Mouse (Mus musculus): ENCODE measurements around the gene Mcm3ap. TPM values are rescaled to one million over a fixed set of nuclear protein-coding genes. Genes with fewer than 3 reads are reported as not detected.

Mcm3ap gene
- 54.8 and 61.9 TPM in 2 replicates for polyA plus RNA-seq (2015; fragmentation: Nextera tagmentation; extraction: Ambion mirVana)

DNA sequence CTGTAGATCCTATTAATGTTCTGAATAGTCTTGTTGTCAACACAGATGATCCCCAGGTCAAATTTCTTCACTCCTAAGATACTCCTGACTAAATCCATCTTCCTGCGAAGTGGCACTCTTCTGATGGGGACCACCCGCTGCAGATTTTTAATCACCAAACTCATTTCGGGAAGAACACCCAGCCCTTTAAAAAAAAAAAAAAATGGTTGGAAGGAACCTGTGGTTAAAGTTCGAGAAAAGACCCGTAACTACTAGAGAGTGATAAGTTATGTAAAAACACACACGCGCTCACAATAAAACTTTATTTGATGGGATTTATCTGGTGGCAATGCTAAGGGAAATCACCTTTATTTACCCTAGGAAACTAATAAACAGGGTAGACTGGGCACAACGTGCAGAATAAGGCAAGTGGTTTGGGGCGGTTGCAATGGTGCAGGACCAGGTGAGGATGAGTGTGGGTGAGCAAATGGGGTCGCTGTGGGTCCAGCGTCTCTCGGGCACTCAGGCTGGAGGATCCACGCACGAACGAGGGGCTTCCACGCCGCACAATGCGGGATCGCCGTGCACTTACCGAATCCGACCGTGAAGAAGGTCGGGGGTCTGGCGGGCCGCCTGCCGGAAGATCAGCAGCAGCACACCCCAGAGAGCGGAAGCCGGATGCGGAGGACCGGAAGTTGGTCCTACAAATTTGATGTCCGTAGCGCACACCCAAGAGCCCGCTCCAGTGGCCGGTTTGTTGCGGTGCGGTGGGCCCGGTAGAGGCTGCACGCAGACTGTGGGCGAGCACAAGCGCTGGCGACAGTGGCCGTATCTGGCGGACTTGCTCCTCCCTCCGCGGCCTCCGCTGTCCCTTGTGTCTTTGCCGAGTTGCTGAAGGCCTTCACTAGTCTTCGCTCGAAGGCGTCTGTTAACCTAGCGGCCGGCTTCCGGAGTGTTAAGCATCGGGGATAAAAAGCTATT, at the start of gene Mcm3ap, which contains the start of gene Ybey:
TSS of gene Mcm3ap (plus strand) at position 725 of the 960 bp plus-strand sequence.
TSS of gene Ybey (minus strand) at position 912 of the 960 bp plus-strand sequence.
- peak within 1 kb of the TSS; percentile 87 for H3K27ac ChIP-seq (replicated peaks)
- H3K36me3 ChIP-seq = peaks cover 30% of the 10 kb centered on the region
- H3K4me3 ChIP-seq = peak within 1 kb of the TSS; percentile 85
- WGBS = 2% methylated on average over 55 of the region's 55 CpGs
- peaks cover 28% of the 10 kb centered on the region for H3K4me1 ChIP-seq (replicated peaks)
- no peaks in the 10 kb centered on the region for H3K9me3 ChIP-seq
- ATAC-seq (ENCODE audit: low FRiP score, low read depth) = peak; percentile 98
- peak within 1 kb of the TSS; percentile 86 for H3K9ac ChIP-seq
- peak within 1 kb of the TSS; percentile 63 for H3K4me2 ChIP-seq
- H3K27me3 ChIP-seq = no peaks in the 10 kb centered on the region

- Histone ChIP-seq H3K27ac (replicated peaks) (no peak overlapping the region), H3K9me3 (no peaks in the 10 kb centered on the region), H3K27me3 (no peaks in the 10 kb centered on the region), H3K36me3 (peaks cover 71% of the 10 kb centered on the region), H3K4me3 (no peak overlapping the region), H3K4me1 (replicated peaks) (no peaks in the 10 kb centered on the region), H3K9ac (no peak overlapping the region), H3K4me2 (no peak overlapping the region)
- 93% methylated on average over 7 of the region's 7 CpGs for WGBS
- ATAC-seq (ENCODE audit: low FRiP score, low read depth) = no peak
Observed at GRCm38 (mm10) chr10:76425674-76426073, 43.1 kb upstream of the Mcm3ap start.

GRCm38 (mm10) chr10:76433925-76434324, 34.8 kb upstream of the Mcm3ap start:
- no peak overlapping the region for H3K9ac ChIP-seq
- no peak overlapping the region for H3K4me2 ChIP-seq
- WGBS = 94% methylated on average over 11 of the region's 11 CpGs
- H3K4me3 ChIP-seq = no peak overlapping the region
- H3K36me3 ChIP-seq = peaks cover 80% of the 10 kb centered on the region
- H3K9me3 ChIP-seq = no peaks in the 10 kb centered on the region
- H3K27me3 ChIP-seq = no peaks in the 10 kb centered on the region
- H3K4me1 ChIP-seq (replicated peaks) = no peaks in the 10 kb centered on the region
- no peak overlapping the region for H3K27ac ChIP-seq (replicated peaks)
- no peak for ATAC-seq (ENCODE audit: low FRiP score, low read depth)

DNA sequence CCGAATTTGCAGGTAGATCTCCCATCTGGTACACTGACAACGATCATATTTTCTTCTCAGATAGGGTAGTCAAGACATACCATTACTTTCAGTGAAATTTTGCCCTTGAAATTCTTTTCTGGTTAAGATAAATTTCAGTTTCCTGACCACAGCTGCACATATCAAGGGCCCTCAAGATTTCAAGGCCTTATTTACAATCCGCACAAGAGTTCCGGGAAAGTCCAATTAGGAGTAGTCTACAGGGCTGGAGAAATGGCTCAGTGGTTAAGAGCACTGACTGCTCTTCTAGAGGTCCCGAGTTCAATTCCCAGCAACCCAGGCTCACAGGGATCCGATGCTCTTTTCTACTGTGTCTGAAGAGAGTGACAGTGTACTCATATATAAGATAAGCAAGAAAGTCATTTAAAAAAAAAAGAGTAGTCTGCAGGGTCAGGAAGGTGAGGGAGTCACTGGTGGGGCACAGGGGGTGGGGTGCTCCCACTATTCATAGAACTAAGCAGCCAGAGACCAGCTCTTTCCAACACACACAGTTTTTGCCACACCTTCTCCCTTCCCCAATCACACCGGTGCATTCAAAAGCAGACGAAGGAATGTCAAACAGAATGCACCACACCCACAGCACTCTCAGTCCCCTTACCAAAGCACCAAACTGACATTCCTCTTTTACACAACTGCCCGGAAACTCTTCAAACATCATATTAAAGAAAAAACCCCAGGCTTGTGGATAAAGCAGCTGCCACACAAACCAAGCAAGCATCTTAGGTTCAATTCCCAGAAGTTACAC, 29.4 kb upstream of the Mcm3ap start:
- no peak overlapping the region for H3K27ac ChIP-seq (replicated peaks)
- H3K9ac ChIP-seq = no peak overlapping the region
- H3K36me3 ChIP-seq = peaks cover 43% of the 10 kb centered on the region
- 93% methylated on average over 9 of the region's 9 CpGs for WGBS
- H3K4me3 ChIP-seq = no peak overlapping the region
- H3K4me2 ChIP-seq = no peak overlapping the region
- no peaks in the 10 kb centered on the region for H3K27me3 ChIP-seq
- no peaks in the 10 kb centered on the region for H3K9me3 ChIP-seq
- ATAC-seq (ENCODE audit: low FRiP score, low read depth) = no peak
- peaks cover 18% of the 10 kb centered on the region for H3K4me1 ChIP-seq (replicated peaks)

DNA sequence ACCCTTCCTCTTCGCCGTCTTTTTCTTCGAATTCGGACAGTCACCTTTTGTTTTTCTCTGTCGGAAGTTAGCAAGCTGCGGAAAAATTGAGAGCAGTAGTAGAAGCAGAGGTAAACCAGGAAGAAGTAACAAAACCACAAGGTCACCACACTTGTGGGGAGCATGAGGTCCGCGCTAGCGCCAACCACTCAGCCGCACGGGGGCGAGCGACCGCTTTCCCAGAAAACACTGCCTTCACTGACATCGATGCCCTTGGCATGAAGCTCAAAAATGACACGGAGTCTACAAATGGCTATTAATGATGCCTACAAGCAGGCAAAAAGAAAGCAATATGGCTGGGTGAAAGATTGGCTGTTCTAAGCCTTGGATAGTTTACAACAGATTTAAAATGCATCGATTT, 28.4 kb upstream of the Mcm3ap start, which contains the start of gene AC141477.1:
TSS of gene AC141477.1 (minus strand) at position 164 of the 400 bp plus-strand sequence.
- 94% methylated on average over 17 of the region's 17 CpGs for WGBS
- Histone ChIP-seq H3K27ac (replicated peaks) (no peak within 1 kb of the TSS), H3K4me1 (replicated peaks) (peaks cover 18% of the 10 kb centered on the region), H3K36me3 (peaks cover 34% of the 10 kb centered on the region), H3K9ac (no peak within 1 kb of the TSS), H3K4me2 (peak within 1 kb of the TSS; percentile 85; the same call in 1 of the 2 replicates), H3K4me3 (no peak within 1 kb of the TSS; the same call in 1 of the 2 replicates), H3K27me3 (no peaks in the 10 kb centered on the region), H3K9me3 (no peaks in the 10 kb centered on the region)
- ATAC-seq (ENCODE audit: low FRiP score, low read depth) = no peak

DNA sequence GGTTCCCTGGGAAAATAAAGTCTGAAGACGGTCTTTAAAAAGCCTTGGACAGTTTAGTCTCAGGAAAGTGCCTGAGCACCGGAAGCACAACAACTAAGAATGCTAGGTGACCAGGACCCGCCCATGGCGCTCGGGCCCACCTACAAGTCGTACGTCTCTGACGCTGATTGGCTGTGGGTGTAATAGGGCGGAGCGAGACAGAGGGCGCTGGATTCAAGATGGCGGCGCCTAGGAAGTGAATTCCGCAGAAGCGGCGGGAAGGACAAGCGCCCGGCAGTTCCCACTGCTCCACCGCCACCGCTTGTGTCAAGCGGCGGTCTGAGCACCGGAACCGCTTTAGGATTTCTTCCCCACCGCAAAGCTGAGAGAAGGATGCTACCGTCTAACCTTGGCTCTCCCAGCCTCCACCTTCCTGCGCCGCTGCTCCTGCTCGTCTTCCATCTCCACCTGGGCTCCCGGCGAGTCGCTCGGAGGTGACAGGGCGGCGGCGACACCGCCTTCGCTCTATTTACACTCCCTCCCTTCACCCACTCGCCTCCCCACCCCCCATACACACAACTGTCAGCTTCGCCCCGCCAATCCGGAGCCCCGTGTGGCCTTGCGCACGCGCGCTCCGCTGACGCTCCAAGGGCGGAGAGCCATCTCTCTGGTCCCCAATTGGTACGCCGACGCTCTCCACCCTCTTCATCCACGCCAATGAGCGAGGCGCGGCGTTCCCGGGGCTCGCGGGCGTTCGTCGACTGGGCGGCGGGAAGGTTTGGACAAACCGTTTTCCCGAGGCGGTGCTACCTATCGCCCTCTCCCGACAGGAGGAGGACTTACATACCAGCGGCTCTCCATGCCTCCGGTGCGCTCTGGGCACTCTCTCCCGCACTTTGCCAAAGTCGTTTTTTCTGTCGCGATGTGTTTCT, 26.3 kb upstream of the Mcm3ap start, which contains the start of gene Pcnt:
TSS of gene Pcnt (minus strand) at position 609 of the 911 bp plus-strand sequence.
- Histone ChIP-seq H3K27ac (replicated peaks) (peak within 1 kb of the TSS; percentile 89), H3K36me3 (peaks cover 15% of the 10 kb centered on the region; the same call in 1 of the 2 replicates), H3K4me2 (peak within 1 kb of the TSS; percentile 85), H3K4me1 (replicated peaks) (peaks cover 18% of the 10 kb centered on the region), H3K9ac (peak within 1 kb of the TSS; percentile 55), H3K4me3 (peak within 1 kb of the TSS; percentile 75), H3K27me3 (no peaks in the 10 kb centered on the region), H3K9me3 (no peaks in the 10 kb centered on the region)
- under 1% methylated on average over 74 of the region's 78 CpGs for WGBS
- ATAC-seq (ENCODE audit: low FRiP score, low read depth) = peak; percentile 99

DNA sequence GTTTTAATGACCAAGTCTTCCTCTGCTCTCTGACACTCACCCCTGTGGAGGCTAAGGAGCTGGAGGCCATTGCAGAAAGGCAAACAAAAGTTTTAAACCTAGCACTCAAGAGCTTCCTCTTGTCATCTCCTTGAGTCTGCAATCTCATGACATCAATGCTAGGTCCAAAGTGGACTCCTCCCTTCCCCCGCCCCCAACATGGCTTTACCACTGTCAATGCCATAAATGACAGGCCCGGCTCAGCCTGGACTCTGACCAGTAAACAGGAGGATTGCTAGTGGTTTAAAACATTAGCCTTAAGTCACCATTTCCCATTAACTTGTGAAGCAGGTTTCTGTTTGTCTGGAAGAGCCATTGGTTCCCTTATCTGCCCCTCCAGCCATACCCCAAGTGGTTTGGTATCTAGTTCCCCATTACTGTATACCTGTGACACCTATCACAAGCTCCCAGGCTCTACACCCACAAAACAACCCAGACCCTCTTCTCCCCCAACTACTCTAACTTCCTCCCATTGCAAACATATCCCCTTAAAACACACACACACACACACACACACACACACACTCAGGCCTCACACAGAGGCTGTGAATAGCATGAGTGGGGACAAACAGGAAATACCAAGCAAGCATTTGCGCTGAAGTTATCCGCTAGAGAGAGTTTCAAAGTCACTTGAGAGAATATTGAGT, 22.6 kb upstream of the Mcm3ap start:
- no peak overlapping the region for H3K9ac ChIP-seq
- H3K4me2 ChIP-seq = no peak overlapping the region
- no peak overlapping the region for H3K27ac ChIP-seq (replicated peaks)
- peaks cover 17% of the 10 kb centered on the region for H3K4me1 ChIP-seq (replicated peaks)
- H3K36me3 ChIP-seq = no peaks in the 10 kb centered on the region
- ATAC-seq (ENCODE audit: low FRiP score, low read depth) = no peak
- H3K27me3 ChIP-seq = no peaks in the 10 kb centered on the region
- 85% methylated on average over 4 of the region's 4 CpGs for WGBS
- H3K9me3 ChIP-seq = no peaks in the 10 kb centered on the region
- H3K4me3 ChIP-seq = no peak overlapping the region

DNA sequence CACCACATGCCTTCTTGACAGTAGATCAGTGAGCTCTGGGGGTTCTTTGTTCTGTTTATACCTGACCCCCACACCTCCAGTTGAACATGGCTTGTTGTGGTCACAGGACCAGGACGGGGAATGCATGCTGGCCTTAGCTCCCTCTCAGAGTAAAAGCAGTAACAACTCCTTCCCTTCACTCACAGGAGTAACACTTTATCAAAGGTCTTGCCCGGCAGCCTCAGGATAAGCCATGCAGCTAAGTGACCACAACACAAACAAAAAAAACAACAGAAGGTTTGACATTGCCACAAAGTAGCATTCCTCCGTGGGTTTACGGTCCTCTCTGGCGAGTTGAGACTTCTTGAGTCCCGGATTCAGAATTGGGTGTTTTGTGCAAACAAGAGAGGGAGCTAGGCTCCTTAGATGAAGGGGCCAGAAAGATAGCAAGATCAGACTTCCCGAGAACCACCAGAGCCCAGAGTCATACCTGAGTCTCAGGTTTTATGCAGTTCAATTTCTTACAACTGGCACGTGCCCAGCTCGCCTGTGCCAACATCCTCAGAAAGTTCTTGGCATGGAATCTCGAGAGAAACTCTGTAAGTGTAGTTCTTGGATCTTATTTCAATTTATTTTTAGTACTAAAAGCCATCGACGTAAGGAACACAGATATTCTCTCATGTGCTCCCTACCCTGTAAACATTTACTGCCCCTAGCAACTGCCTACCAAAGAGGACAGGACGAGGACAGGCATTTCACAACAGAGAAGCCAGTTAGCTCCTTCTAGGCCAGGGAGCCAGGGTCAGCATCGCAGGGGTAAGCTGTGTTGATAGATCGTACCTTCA, 21.1 kb upstream of the Mcm3ap start:
- WGBS = 87% methylated on average over 15 of the region's 15 CpGs

DNA sequence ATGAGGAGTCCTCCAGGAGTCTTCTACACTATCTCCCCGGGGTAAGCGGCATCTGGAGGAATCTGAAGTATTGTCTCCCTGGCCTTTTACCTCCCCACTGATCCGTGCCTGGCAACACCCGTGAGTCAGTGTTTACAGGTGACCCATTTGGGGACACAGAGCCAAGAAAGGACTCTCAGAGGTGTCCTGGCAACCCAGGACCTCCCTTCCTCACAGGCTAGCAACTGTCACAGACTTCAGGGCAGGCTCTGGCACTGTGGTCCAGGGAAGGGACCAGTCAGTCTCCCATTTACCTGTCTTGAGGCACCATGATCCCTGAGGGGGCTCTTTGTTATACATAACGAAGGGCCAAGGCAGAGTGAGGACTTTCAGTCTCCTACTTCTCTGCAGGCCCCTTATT, 19.9 kb upstream of the Mcm3ap start, which contains the start of gene 2610028H24Rik:
TSS of gene 2610028H24Rik (plus strand) at position 231 of the 400 bp plus-strand sequence.
- WGBS = 70% methylated on average over 5 of the region's 5 CpGs

More for the DNA sequence above, 21.1 kb upstream of the Mcm3ap start:
- Histone ChIP-seq H3K4me2 (no peak overlapping the region), H3K9me3 (no peaks in the 10 kb centered on the region), H3K36me3 (no peaks in the 10 kb centered on the region), H3K9ac (no peak overlapping the region), H3K27ac (replicated peaks) (no peak overlapping the region), H3K27me3 (no peaks in the 10 kb centered on the region), H3K4me1 (replicated peaks) (peaks cover 9% of the 10 kb centered on the region), H3K4me3 (no peak overlapping the region)
- ATAC-seq (ENCODE audit: low FRiP score, low read depth) = no peak

DNA sequence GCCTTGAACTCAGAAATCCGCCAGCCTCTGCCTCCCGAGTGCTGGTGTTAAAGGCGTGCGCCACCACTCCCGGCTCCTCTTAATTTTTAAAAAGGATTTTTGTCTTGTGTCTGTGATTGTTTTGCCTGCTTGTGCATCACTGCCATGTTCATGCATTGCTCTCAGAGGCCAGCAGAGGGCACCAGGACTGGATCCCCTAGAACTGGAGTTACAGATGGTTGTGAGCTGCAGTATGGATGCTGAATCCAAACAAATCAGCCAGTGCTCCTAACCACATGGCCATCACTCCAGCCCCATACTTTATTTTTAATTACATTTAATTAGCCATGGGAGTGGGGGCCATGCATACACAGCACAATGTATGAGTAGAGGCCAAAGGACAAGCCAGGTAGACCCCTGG, 13.4 kb upstream of the Mcm3ap start:
- Histone ChIP-seq H3K4me2 (no peak overlapping the region), H3K4me1 (replicated peaks) (no peaks in the 10 kb centered on the region), H3K9ac (no peak overlapping the region), H3K36me3 (no peaks in the 10 kb centered on the region), H3K9me3 (no peaks in the 10 kb centered on the region), H3K27ac (replicated peaks) (no peak overlapping the region), H3K4me3 (no peak overlapping the region), H3K27me3 (no peaks in the 10 kb centered on the region)
- ATAC-seq (ENCODE audit: low FRiP score, low read depth) = no peak
- 63% methylated on average over 5 of the region's 5 CpGs for WGBS

More for the DNA sequence above, 19.9 kb upstream of the Mcm3ap start, which contains the start of gene 2610028H24Rik:
- H3K27me3 ChIP-seq = no peaks in the 10 kb centered on the region
- no peaks in the 10 kb centered on the region for H3K36me3 ChIP-seq
- H3K4me3 ChIP-seq = no peak within 1 kb of the TSS
- H3K9me3 ChIP-seq = no peaks in the 10 kb centered on the region
- no peak within 1 kb of the TSS for H3K9ac ChIP-seq
- H3K4me2 ChIP-seq = no peak within 1 kb of the TSS
- H3K4me1 ChIP-seq (replicated peaks) = no peaks in the 10 kb centered on the region
- H3K27ac ChIP-seq (replicated peaks) = no peak within 1 kb of the TSS
- no peak for ATAC-seq (ENCODE audit: low FRiP score, low read depth)

Data from hindbrain, embryonic 15.5 days (tissue).